Mouse (Mus musculus) gastrocnemius, postnatal 36 days (tissue): ENCODE measurements around the gene Thsd4. TPM values are rescaled to one million over a fixed set of nuclear protein-coding genes. Genes with fewer than 3 reads are reported as not detected.
"Not testable (repeated sequence)": the region's sequence is repeated elsewhere in the genome, so short reads cannot be mapped to it uniquely, and the experiment has no call there.

ENCODE experiments used
- DNase-seq, 2 experiments: peaks; one replicate each; pipeline ENCODE4 v3.0.0; 2022
- intact Hi-C: fragments of 180-260 bp; cut with DNase I; formaldehyde crosslinking; loops from one replicate; pipeline ENCODE4 v1.15.1; 2025
- total RNA-seq, 2 experiments: library from RNA; stranded (reverse); gene quantifications; 2 replicates each; pipeline ENCODE4 v1.2.3; 2021

Thsd4 gene
- total RNA-seq, 2 experiments from 2014 or later, result 0.59 to 0.84 TPM

- intact Hi-C loops, result no loop called here
- no peak for DNase-seq
These were observed 580.6 kb downstream of the Thsd4 start for GRCm38 (mm10) chr9:59940913-59941884.

GRCm38 (mm10) chr9:59939691-59940090, 582.2 kb downstream of the Thsd4 start:
- intact Hi-C loops, result no loop called here
- no peak for DNase-seq

GRCm38 (mm10) chr9:59938529-59938928, 583.3 kb downstream of the Thsd4 start:
- DNase-seq, result no peak
- intact Hi-C loops, result no loop called here

GRCm38 (mm10) chr9:59935866-59936265, 586.0 kb downstream of the Thsd4 start:
- intact Hi-C loops, DNase-seq: not testable (repeated sequence)

GRCm38 (mm10) chr9:59930248-59930647, 591.6 kb downstream of the Thsd4 start:
- DNase-seq, result no peak
- intact Hi-C loops, result no loop called here

Other genes with a start within 250 kb of the Thsd4 start
- 1 to 10 TPM; 2.1 to 2.6 TPM for gene Lrrc49, start 166.1 kb upstream of the Thsd4 start, total RNA-seq
- gene Larp6, start 190.9 kb upstream of the Thsd4 start, total RNA-seq, result 1 to 10 TPM; 1.1 to 1.3 TPM